Mouse (Mus musculus) heart, embryonic 13.5 days (tissue): Measurements from ENCODE around the gene Col23a1. TPM values are rescaled to one million over a fixed set of nuclear protein-coding genes. Genes with fewer than 3 reads are reported as not detected.

Experiments used
- ATAC-seq: fragments of 200-750 bp; cut with Nextera tagmentation; 2 replicates; pipeline ENCODE4 v1.8.0; 2017; ENCODE audit warnings: moderate TSS enrichment; ENCODE audit not compliant: insufficient number of reproducible peaks, low FRiP score, low TSS enrichment; ENCODE audit errors: extremely low read depth
- H3K27ac ChIP-seq: fragments of 300-500 bp; sonication (generic); replicated peaks from 2 replicates; pipeline ENCODE4 v1.5.1; 2015; ENCODE audit warnings: moderate library complexity, mild to moderate bottlenecking, inconsistent platforms
- H3K27me3 ChIP-seq: fragments of 300-500 bp; sonication (generic); replicated peaks from 2 replicates; pipeline ENCODE4 v1.6.1; 2015; ENCODE audit warnings: mild to moderate bottlenecking, inconsistent platforms
- H3K36me3 ChIP-seq: fragments of 300-500 bp; sonication (generic); 2 replicates; pipeline ENCODE4 v1.6.1; 2015; ENCODE audit warnings: mild to moderate bottlenecking, inconsistent platforms
- H3K4me1 ChIP-seq: fragments of 300-500 bp; sonication (generic); 2 replicates; pipeline ENCODE4 v1.6.1; 2015; ENCODE audit warnings: inconsistent platforms
- H3K4me2 ChIP-seq: fragments of 300-500 bp; sonication (generic); 2 replicates; pipeline ENCODE4 v1.6.1; 2015; ENCODE audit warnings: inconsistent platforms, mild to moderate bottlenecking, moderate library complexity
- H3K4me3 ChIP-seq: fragments of 300-500 bp; sonication (generic); 2 replicates; pipeline ENCODE4 v1.5.1; 2015; ENCODE audit warnings: moderate library complexity, mild to moderate bottlenecking, inconsistent platforms
- H3K9ac ChIP-seq: fragments of 300-500 bp; sonication (generic); 2 replicates; pipeline ENCODE4 v1.6.1; 2015; ENCODE audit warnings: inconsistent platforms, mild to moderate bottlenecking, moderate library complexity
- H3K9me3 ChIP-seq: fragments of 300-500 bp; sonication (generic); 2 replicates; pipeline ENCODE4 v1.6.1; 2016; ENCODE audit warnings: inconsistent platforms
- WGBS: fragments of 180-500 bp; shearing (Covaris S2); methylation state at CpG from one replicate; pipeline ENCODE4 v1.1.7; 2015; ENCODE audit warnings: mixed read lengths; 5-methylcytosine and 5-hydroxymethylcytosine counted together
- polyA plus RNA-seq: library from polyadenylated mRNA; unstranded; fragments of >200 nt; fragmentation: Nextera tagmentation; extraction: Ambion mirVana; gene quantifications from 2 replicates; pipeline ENCODE4 v1.2.1, GENCODE M21; 2015

Col23a1 gene
- polyA plus RNA-seq, 1 experiment from 2014 or later: 9.9 TPM

DNA sequence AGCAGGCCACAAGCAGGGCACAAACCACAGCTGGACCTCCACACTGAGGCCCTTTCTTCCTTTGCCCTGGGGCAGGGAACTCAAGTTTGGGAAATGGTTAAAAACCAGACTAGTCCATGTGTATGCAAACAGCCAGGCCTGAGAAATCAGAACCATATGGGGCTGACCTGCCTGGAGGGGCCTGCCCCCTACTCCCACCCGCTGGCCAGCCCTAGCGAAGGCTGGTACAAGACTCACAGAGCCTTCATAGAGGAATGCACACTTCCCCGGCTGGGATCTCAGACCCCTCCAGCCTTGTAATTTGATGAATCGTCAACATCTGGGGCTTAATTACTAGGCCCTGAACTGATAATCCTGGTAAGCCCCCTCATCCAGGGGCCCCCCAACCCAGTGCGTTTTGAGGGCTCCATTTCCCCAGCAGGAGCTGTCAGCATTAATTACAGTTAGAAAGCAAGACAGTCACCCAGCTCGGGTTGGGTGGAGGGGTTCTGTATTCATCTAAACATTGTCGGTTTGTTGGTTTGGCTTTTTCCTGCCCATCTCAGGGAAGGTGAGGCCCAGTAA lies 253.8 kb downstream of the Col23a1 start:
- Histone ChIP-seq H3K27ac (no peak overlapping the region), H3K9ac (no peak overlapping the region)
- ATAC-seq: no peak

DNA sequence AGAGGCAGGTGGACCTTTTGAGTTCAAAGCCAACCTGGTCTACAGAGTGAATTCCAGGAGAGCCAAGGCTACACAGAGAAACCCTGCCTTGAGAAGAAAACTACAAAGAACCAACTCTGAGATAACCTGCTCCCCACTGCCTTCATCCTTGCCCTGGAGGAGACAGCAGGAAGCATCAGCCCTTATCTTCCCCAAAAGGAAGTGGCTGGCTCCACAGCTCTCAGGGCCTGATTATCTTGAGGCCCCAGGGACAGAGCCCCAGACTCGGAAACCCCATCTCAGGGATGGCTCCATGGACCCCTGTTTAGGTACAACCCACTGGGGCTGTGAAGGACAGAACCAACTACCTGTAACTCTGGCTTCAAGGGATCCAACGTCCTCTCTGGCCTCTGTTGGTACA lies 254.7 kb downstream of the Col23a1 start:
- no peaks in the 10 kb centered on the region for H3K9me3 ChIP-seq
- ATAC-seq: no peak
- H3K27me3 ChIP-seq: no peaks in the 10 kb centered on the region
- H3K36me3 ChIP-seq: no peaks in the 10 kb centered on the region
- no peak overlapping the region for H3K27ac ChIP-seq
- H3K4me1 ChIP-seq: peaks cover 5% of the 10 kb centered on the region; the same call in 1 of the 2 replicates
- no peak overlapping the region for H3K4me3 ChIP-seq
- no peak overlapping the region for H3K9ac ChIP-seq
- 41% methylated on average over 2 of the region's 2 CpGs for WGBS
- no peak overlapping the region for H3K4me2 ChIP-seq

More for the DNA sequence above, 253.8 kb downstream of the Col23a1 start:
- H3K4me2 ChIP-seq: no peak overlapping the region
- no peak overlapping the region for H3K4me3 ChIP-seq
- WGBS: 31% methylated on average over 7 of the region's 7 CpGs
- no peaks in the 10 kb centered on the region for H3K36me3 ChIP-seq
- H3K9me3 ChIP-seq: no peaks in the 10 kb centered on the region
- peaks cover 5% of the 10 kb centered on the region; the same call in 1 of the 2 replicates for H3K4me1 ChIP-seq
- H3K27me3 ChIP-seq: no peaks in the 10 kb centered on the region

DNA sequence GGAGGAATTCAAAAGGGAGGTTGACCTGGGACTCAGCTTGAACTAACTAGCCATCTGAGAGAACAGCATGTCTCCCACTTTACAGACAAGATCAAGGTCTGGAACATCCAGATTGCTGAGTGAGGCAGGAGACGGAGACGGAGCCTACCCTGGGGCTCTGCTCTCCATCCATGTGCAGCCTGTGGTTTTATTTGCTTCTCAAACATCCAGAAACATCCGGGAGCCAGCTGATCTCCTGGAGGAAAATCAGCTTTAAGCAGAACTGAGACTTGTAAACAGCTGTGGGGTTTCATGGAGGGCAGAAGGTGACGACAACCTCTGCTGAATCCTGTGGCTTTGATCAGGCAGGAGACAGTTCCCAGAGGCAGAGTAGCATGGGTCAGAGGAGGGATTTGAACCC lies 256.1 kb downstream of the Col23a1 start:
- Histone ChIP-seq H3K4me1 (peaks cover 8% of the 10 kb centered on the region), H3K9ac (no peak overlapping the region; the same call in 1 of the 2 replicates), H3K36me3 (no peaks in the 10 kb centered on the region), H3K9me3 (no peaks in the 10 kb centered on the region), H3K4me2 (no peak overlapping the region), H3K4me3 (no peak overlapping the region), H3K27me3 (no peaks in the 10 kb centered on the region), H3K27ac (no peak overlapping the region)
- 53% methylated on average over 4 of the region's 4 CpGs for WGBS
- no peak for ATAC-seq

- peaks cover 13% of the 10 kb centered on the region for H3K4me1 ChIP-seq
- no peaks in the 10 kb centered on the region for H3K36me3 ChIP-seq
- no peaks in the 10 kb centered on the region for H3K27me3 ChIP-seq
- H3K4me2 ChIP-seq: no peak overlapping the region; the same call in 1 of the 2 replicates
- H3K9me3 ChIP-seq: no peaks in the 10 kb centered on the region
- no peak overlapping the region; the same call in 1 of the 2 replicates for H3K27ac ChIP-seq
- 31% methylated on average over 5 of the region's 5 CpGs for WGBS
- no peak for ATAC-seq
- 0 out of 2 replicates have a peak overlapping the region, but pooled peaks have one; percentile 0 for H3K9ac ChIP-seq
- H3K4me3 ChIP-seq: no peak overlapping the region
Observed at GRCm38 (mm10) chr11:51551253-51551652, 261.5 kb downstream of the Col23a1 start.

DNA sequence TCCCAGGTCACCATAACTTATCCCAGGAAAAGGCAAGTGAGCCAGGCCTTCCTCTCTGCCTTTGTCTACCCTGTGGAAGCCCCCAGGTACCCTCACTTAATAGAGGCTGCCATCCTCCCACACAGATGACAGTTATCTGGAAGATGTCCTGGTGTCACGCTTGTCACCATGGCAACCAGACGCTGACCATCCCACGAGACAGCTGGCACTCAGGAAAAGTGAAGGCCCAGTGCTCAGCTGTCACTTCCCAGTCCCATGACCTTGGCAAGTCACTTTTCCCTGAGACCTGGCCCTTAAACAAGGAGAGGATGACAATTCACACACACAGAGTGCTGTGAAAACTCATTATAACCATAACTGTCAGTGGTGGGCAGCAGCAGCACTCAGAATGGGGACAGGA lies 262.4 kb downstream of the Col23a1 start:
- no peak overlapping the region for H3K9ac ChIP-seq
- H3K4me2 ChIP-seq: no peak overlapping the region
- peaks cover 13% of the 10 kb centered on the region for H3K4me1 ChIP-seq
- ATAC-seq: no peak
- no peak overlapping the region for H3K4me3 ChIP-seq
- H3K36me3 ChIP-seq: no peaks in the 10 kb centered on the region
- no peaks in the 10 kb centered on the region for H3K27me3 ChIP-seq
- no peaks in the 10 kb centered on the region for H3K9me3 ChIP-seq
- 52% methylated on average over 3 of the region's 3 CpGs for WGBS
- no peak overlapping the region for H3K27ac ChIP-seq

DNA sequence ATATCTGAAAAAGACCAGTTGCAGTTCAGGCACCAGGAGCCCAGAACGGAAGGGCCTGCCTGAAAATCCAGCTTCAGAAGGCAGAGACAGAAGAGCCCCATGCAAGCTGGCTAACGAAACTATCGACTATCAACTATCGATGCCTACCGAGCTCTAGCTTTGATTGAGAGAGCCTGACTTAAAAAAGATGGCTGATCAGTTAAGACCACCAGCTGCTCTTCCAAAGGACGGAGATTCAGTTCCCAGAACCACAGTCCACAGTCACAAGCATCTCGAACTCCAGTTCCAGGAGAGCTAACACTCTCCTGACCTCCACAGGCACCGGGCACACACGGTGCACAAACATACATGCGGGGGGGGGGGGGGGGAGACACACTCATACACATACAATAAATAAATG lies 264.9 kb downstream of the Col23a1 start:
- WGBS: 66% methylated on average over 10 of the region's 10 CpGs
- Histone ChIP-seq H3K9ac (no peak overlapping the region), H3K36me3 (no peaks in the 10 kb centered on the region), H3K9me3 (no peaks in the 10 kb centered on the region), H3K27me3 (no peaks in the 10 kb centered on the region), H3K4me3 (no peak overlapping the region), H3K4me2 (peak overlapping the region; percentile 11; the same call in 1 of the 2 replicates), H3K27ac (no peak overlapping the region), H3K4me1 (peaks cover 13% of the 10 kb centered on the region)
- ATAC-seq: no peak

GRCm38 (mm10) chr11:51555066-51555465 lies 265.3 kb downstream of the Col23a1 start:
- peaks cover 13% of the 10 kb centered on the region for H3K4me1 ChIP-seq
- WGBS: 52% methylated on average over 2 of the region's 2 CpGs
- H3K27ac ChIP-seq: no peak overlapping the region
- H3K4me3 ChIP-seq: no peak overlapping the region
- no peak overlapping the region for H3K4me2 ChIP-seq
- H3K9me3 ChIP-seq: no peaks in the 10 kb centered on the region
- H3K36me3 ChIP-seq: no peaks in the 10 kb centered on the region
- H3K27me3 ChIP-seq: no peaks in the 10 kb centered on the region
- ATAC-seq: no peak
- no peak overlapping the region for H3K9ac ChIP-seq

GRCm38 (mm10) chr11:51563276-51563675 lies 273.6 kb downstream of the Col23a1 start:
- no peak for ATAC-seq
- H3K9me3 ChIP-seq: no peaks in the 10 kb centered on the region
- no peaks in the 10 kb centered on the region for H3K4me1 ChIP-seq
- H3K4me2 ChIP-seq: no peak overlapping the region
- 0 out of 2 replicates have a peak, but pooled peaks cover 8% of the 10 kb centered on the region for H3K27me3 ChIP-seq
- no peak overlapping the region for H3K4me3 ChIP-seq
- H3K36me3 ChIP-seq: no peaks in the 10 kb centered on the region; the same call in 1 of the 2 replicates
- WGBS: 75% methylated on average over 1 of the region's 1 CpGs
- H3K9ac ChIP-seq: no peak overlapping the region
- no peak overlapping the region for H3K27ac ChIP-seq

DNA sequence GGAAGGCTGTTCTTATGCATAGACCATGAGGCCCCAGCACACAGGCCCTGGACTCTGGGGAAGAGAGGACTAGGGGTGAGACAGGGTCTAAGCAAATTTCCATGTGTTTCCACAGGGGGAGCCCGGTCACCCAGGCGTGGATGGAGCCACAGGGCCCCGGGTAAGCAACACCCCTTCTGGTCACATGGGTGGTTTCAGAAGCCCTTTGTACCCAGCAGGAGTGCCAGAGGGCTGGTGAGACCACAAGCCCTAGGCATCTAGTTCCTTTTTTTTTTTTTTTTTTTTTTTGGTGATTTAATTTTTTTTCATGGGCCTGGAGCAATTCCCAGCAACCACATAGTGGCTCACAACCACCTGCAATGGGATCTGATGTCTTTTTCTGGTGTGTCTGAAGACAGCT lies 275.3 kb downstream of the Col23a1 start:
- Histone ChIP-seq H3K27ac (no peak overlapping the region), H3K27me3 (0 out of 2 replicates have a peak, but pooled peaks cover 8% of the 10 kb centered on the region), H3K9ac (no peak overlapping the region), H3K36me3 (no peaks in the 10 kb centered on the region; the same call in 1 of the 2 replicates), H3K4me1 (no peaks in the 10 kb centered on the region), H3K9me3 (no peaks in the 10 kb centered on the region), H3K4me3 (no peak overlapping the region), H3K4me2 (no peak overlapping the region)
- no peak for ATAC-seq
- 46% methylated on average over 3 of the region's 3 CpGs for WGBS

- 78% methylated on average over 6 of the region's 6 CpGs for WGBS
- ATAC-seq: no peak
Observed at GRCm38 (mm10) chr11:51565951-51566350, 276.2 kb downstream of the Col23a1 start.

DNA sequence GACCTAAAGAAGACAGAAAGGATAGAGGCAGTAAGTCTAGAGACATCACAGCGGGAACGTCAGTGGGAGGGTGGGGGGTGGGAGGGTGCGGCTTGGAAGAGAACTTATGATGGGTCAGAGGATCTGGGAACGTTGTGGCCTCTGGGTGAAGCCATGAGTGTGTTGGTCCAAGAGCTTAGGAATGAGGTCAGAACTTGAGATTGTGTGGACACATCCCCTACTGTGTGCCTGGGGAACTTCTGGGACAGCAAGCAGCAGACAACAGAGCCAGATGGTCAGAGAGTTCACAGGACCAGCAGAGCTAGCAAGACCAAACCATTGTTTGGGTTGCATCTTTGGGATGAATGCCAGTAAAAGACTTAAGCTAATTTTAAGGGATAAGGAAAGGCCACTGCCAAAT lies 279.1 kb downstream of the Col23a1 start:
- no peaks in the 10 kb centered on the region; the same call in 1 of the 2 replicates for H3K36me3 ChIP-seq
- no peaks in the 10 kb centered on the region for H3K4me1 ChIP-seq
- H3K27ac ChIP-seq: no peak overlapping the region
- H3K9ac ChIP-seq: no peak overlapping the region
- no peaks in the 10 kb centered on the region for H3K27me3 ChIP-seq
- no peak overlapping the region for H3K4me2 ChIP-seq
- H3K9me3 ChIP-seq: no peaks in the 10 kb centered on the region
- no peak overlapping the region for H3K4me3 ChIP-seq
- no peak for ATAC-seq
- WGBS: 85% methylated on average over 4 of the region's 4 CpGs

More at GRCm38 (mm10) chr11:51565951-51566350, 276.2 kb downstream of the Col23a1 start:
- Histone ChIP-seq H3K9ac (no peak overlapping the region), H3K4me1 (no peaks in the 10 kb centered on the region), H3K36me3 (no peaks in the 10 kb centered on the region; the same call in 1 of the 2 replicates), H3K27me3 (0 out of 2 replicates have a peak, but pooled peaks cover 8% of the 10 kb centered on the region), H3K9me3 (no peaks in the 10 kb centered on the region), H3K4me2 (no peak overlapping the region), H3K27ac (no peak overlapping the region), H3K4me3 (no peak overlapping the region)

GRCm38 (mm10) chr11:51576454-51576853 lies 286.7 kb downstream of the Col23a1 start:
- ATAC-seq: no peak
- Histone ChIP-seq H3K9ac (0 out of 2 replicates have a peak overlapping the region, but pooled peaks have one; percentile 24), H3K9me3 (no peaks in the 10 kb centered on the region), H3K27ac (no peak overlapping the region), H3K4me2 (no peak overlapping the region), H3K27me3 (no peaks in the 10 kb centered on the region), H3K4me1 (peaks cover 6% of the 10 kb centered on the region; the same call in 1 of the 2 replicates), H3K4me3 (no peak overlapping the region), H3K36me3 (no peaks in the 10 kb centered on the region)
- 73% methylated on average over 4 of the region's 4 CpGs for WGBS
